Mouse (Mus musculus) thymus, postnatal 0 days (tissue): ENCODE data around the gene Smc6. TPM values are rescaled to one million over a fixed set of nuclear protein-coding genes. Genes with fewer than 3 reads are reported as not detected.

Experiments
- DNase-seq: peaks from one replicate; pipeline ENCODE4 v3.0.0-alpha.2; 2015; ENCODE audit warnings: low spot score
- polyA plus RNA-seq: library from polyadenylated mRNA; unstranded; fragments of >200 nt; fragmentation: Nextera tagmentation; extraction: Ambion mirVana; gene quantifications from 2 replicates; pipeline ENCODE4 v1.2.1, GENCODE M21; 2015

Smc6 gene
- polyA plus RNA-seq: 148 and 173 TPM in 2 replicates

- DNase-seq: peak; percentile 87
Measured at GRCm38 (mm10) chr12:11265382-11266281, at the start of gene Smc6, which contains the start of gene Gen1. Gene Smc6, plus strand, starts transcription at chr12:11265886. Gene Gen1, minus strand, starts transcription at chr12:11265801.

GRCm38 (mm10) chr12:11216454-11216853 is 49.2 kb upstream of the Smc6 start:
- DNase-seq: no peak

GRCm38 (mm10) chr12:11217726-11218250 is 47.9 kb upstream of the Smc6 start:
- no peak for DNase-seq

GRCm38 (mm10) chr12:11221524-11222330 is 44.0 kb upstream of the Smc6 start:
- no peak for DNase-seq

GRCm38 (mm10) chr12:11222566-11222965 is 43.1 kb upstream of the Smc6 start:
- DNase-seq: no peak

- no peak for DNase-seq
Measured at GRCm38 (mm10) chr12:11223090-11223489, 42.6 kb upstream of the Smc6 start.

- DNase-seq: no peak
Measured at GRCm38 (mm10) chr12:11224722-11225121, 41.0 kb upstream of the Smc6 start.

- DNase-seq: no peak
Measured at GRCm38 (mm10) chr12:11226123-11226522, 39.6 kb upstream of the Smc6 start.

GRCm38 (mm10) chr12:11226529-11227268 is 39.0 kb upstream of the Smc6 start:
- DNase-seq: no peak

- peak; percentile 57 for DNase-seq
Measured at GRCm38 (mm10) chr12:11230267-11230666, 35.4 kb upstream of the Smc6 start.

- no peak for DNase-seq
Measured at GRCm38 (mm10) chr12:11235996-11236395, 29.7 kb upstream of the Smc6 start.

GRCm38 (mm10) chr12:11247460-11247859 is 18.2 kb upstream of the Smc6 start:
- no peak for DNase-seq

GRCm38 (mm10) chr12:11250322-11250721 is 15.4 kb upstream of the Smc6 start:
- no peak for DNase-seq

GRCm38 (mm10) chr12:11264895-11265294 is 791 bp upstream of the Smc6 start:
- no peak for DNase-seq

- DNase-seq: peak; percentile 6
Measured at GRCm38 (mm10) chr12:11266282-11266985, 748 bp downstream of the Smc6 start.

GRCm38 (mm10) chr12:11267030-11267429 is 1.3 kb downstream of the Smc6 start:
- no peak for DNase-seq

- DNase-seq: no peak
Measured at GRCm38 (mm10) chr12:11272568-11272967, 6.9 kb downstream of the Smc6 start.

GRCm38 (mm10) chr12:11273185-11273584 is 7.5 kb downstream of the Smc6 start:
- DNase-seq: no peak

- DNase-seq: no peak
Measured at GRCm38 (mm10) chr12:11276632-11277031, 10.9 kb downstream of the Smc6 start.

GRCm38 (mm10) chr12:11277207-11277606 is 11.5 kb downstream of the Smc6 start:
- no peak for DNase-seq
